Mouse (Mus musculus): ENCODE measurements around the gene Tktl2. TPM values are rescaled to one million over a fixed set of nuclear protein-coding genes. Genes with fewer than 3 reads are reported as not detected.

Tktl2 gene
- not detected in 2 replicates for polyA plus RNA-seq (2011; ENCODE audit: insufficient read length, low read depth, missing spikeins)

GRCm38 (mm10) chr8:66511537-66511936 lies at the start of gene Tktl2:
Gene Tktl2, plus strand, starts transcription at chr8:66511756.
- TF ChIP-seq POLR2A (IDR thresholded peaks at IDR 0.05; ENCODE audit: low read depth, low read length) (no peak), CTCF (IDR thresholded peaks at IDR 0.05; ENCODE audit: borderline replicate concordance, insufficient read depth, low read length) (no peak)

GRCm38 (mm10) chr8:66469821-66470220 lies 41.7 kb upstream of the Tktl2 start:
- Histone ChIP-seq H3K27ac (ENCODE audit: insufficient read depth, low read length) (no peak overlapping the region), H3K4me3 (ENCODE audit: insufficient read depth, low read length) (no peak overlapping the region), H3K4me1 (ENCODE audit: control insufficient read depth, insufficient read depth, low read length) (no peaks in the 10 kb centered on the region)
- TF ChIP-seq CTCF (IDR thresholded peaks at IDR 0.05; ENCODE audit: borderline replicate concordance, insufficient read depth, low read length), result no peak
- no peak for TF ChIP-seq POLR2A (IDR thresholded peaks at IDR 0.05; ENCODE audit: low read depth, low read length)

More at GRCm38 (mm10) chr8:66511537-66511936, at the start of gene Tktl2:
- Histone ChIP-seq H3K4me1 (ENCODE audit: control insufficient read depth, insufficient read depth, low read length) (no peaks in the 10 kb centered on the region), H3K4me3 (ENCODE audit: insufficient read depth, low read length) (no peak within 1 kb of the TSS), H3K27ac (ENCODE audit: insufficient read depth, low read length) (no peak within 1 kb of the TSS)

- Histone ChIP-seq H3K4me1 (ENCODE audit: control insufficient read depth, insufficient read depth, low read length) (no peaks in the 10 kb centered on the region), H3K27ac (ENCODE audit: insufficient read depth, low read length) (no peak overlapping the region), H3K4me3 (ENCODE audit: insufficient read depth, low read length) (no peak overlapping the region)
- TF ChIP-seq POLR2A (IDR thresholded peaks at IDR 0.05; ENCODE audit: low read depth, low read length) (no peak), CTCF (IDR thresholded peaks at IDR 0.05; ENCODE audit: borderline replicate concordance, insufficient read depth, low read length) (no peak)
These were observed 34.7 kb upstream of the Tktl2 start for GRCm38 (mm10) chr8:66476880-66477279.

GRCm38 (mm10) chr8:66486084-66486763 lies 25.3 kb upstream of the Tktl2 start, which contains the start of gene Tma16:
Gene Tma16, minus strand, starts transcription at chr8:66486530.
- no peaks in the 10 kb centered on the region; the same call in 1 of the 2 replicates for H3K4me1 ChIP-seq (ENCODE audit: control insufficient read depth, insufficient read depth, low read length)
- TF ChIP-seq CTCF (IDR thresholded peaks at IDR 0.05; ENCODE audit: borderline replicate concordance, insufficient read depth, low read length), result no peak
- TF ChIP-seq POLR2A (IDR thresholded peaks at IDR 0.05; ENCODE audit: low read depth, low read length), result no peak; the same call in none of the 2 replicates
- H3K4me3 ChIP-seq (ENCODE audit: insufficient read depth, low read length), result peak within 1 kb of the TSS; percentile 91
- H3K27ac ChIP-seq (ENCODE audit: insufficient read depth, low read length), result no peak within 1 kb of the TSS

GRCm38 (mm10) chr8:66488556-66488955 lies 23.0 kb upstream of the Tktl2 start:
- no peak for TF ChIP-seq CTCF (IDR thresholded peaks at IDR 0.05; ENCODE audit: borderline replicate concordance, insufficient read depth, low read length)
- TF ChIP-seq POLR2A (IDR thresholded peaks at IDR 0.05; ENCODE audit: low read depth, low read length), result no peak
- H3K4me3 ChIP-seq (ENCODE audit: insufficient read depth, low read length), result no peak overlapping the region
- no peaks in the 10 kb centered on the region; the same call in 1 of the 2 replicates for H3K4me1 ChIP-seq (ENCODE audit: control insufficient read depth, insufficient read depth, low read length)
- no peak overlapping the region for H3K27ac ChIP-seq (ENCODE audit: insufficient read depth, low read length)

- H3K4me3 ChIP-seq (ENCODE audit: insufficient read depth, low read length), result no peak overlapping the region
- no peak overlapping the region for H3K27ac ChIP-seq (ENCODE audit: insufficient read depth, low read length)
- TF ChIP-seq CTCF (IDR thresholded peaks at IDR 0.05; ENCODE audit: borderline replicate concordance, insufficient read depth, low read length) (no peak), POLR2A (IDR thresholded peaks at IDR 0.05; ENCODE audit: low read depth, low read length) (no peak)
- H3K4me1 ChIP-seq (ENCODE audit: control insufficient read depth, insufficient read depth, low read length), result no peaks in the 10 kb centered on the region
These were observed 20.9 kb upstream of the Tktl2 start for GRCm38 (mm10) chr8:66490624-66491023.

- Histone ChIP-seq H3K4me3 (ENCODE audit: insufficient read depth, low read length) (no peak overlapping the region), H3K4me1 (ENCODE audit: control insufficient read depth, insufficient read depth, low read length) (no peaks in the 10 kb centered on the region), H3K27ac (ENCODE audit: insufficient read depth, low read length) (no peak overlapping the region)
- TF ChIP-seq CTCF (IDR thresholded peaks at IDR 0.05; ENCODE audit: borderline replicate concordance, insufficient read depth, low read length) (no peak), POLR2A (IDR thresholded peaks at IDR 0.05; ENCODE audit: low read depth, low read length) (no peak)
These were observed 17.1 kb upstream of the Tktl2 start for GRCm38 (mm10) chr8:66494496-66494895.

- no peak for TF ChIP-seq POLR2A (IDR thresholded peaks at IDR 0.05; ENCODE audit: low read depth, low read length)
- TF ChIP-seq CTCF (IDR thresholded peaks at IDR 0.05; ENCODE audit: borderline replicate concordance, insufficient read depth, low read length), result peak; percentile 72; the same call in 1 of the 2 replicates
- no peak overlapping the region for H3K27ac ChIP-seq (ENCODE audit: insufficient read depth, low read length)
- no peak overlapping the region for H3K4me3 ChIP-seq (ENCODE audit: insufficient read depth, low read length)
- no peaks in the 10 kb centered on the region for H3K4me1 ChIP-seq (ENCODE audit: control insufficient read depth, insufficient read depth, low read length)
These were observed 15.8 kb upstream of the Tktl2 start for GRCm38 (mm10) chr8:66495726-66496125.

- TF ChIP-seq POLR2A (IDR thresholded peaks at IDR 0.05; ENCODE audit: low read depth, low read length) (no peak), CTCF (IDR thresholded peaks at IDR 0.05; ENCODE audit: borderline replicate concordance, insufficient read depth, low read length) (no peak)
- H3K4me3 ChIP-seq (ENCODE audit: insufficient read depth, low read length), result no peak overlapping the region
- H3K4me1 ChIP-seq (ENCODE audit: control insufficient read depth, insufficient read depth, low read length), result no peaks in the 10 kb centered on the region
- H3K27ac ChIP-seq (ENCODE audit: insufficient read depth, low read length), result no peak overlapping the region
These were observed 14.5 kb upstream of the Tktl2 start for GRCm38 (mm10) chr8:66496998-66497577.

- no peak overlapping the region for H3K27ac ChIP-seq (ENCODE audit: insufficient read depth, low read length)
- TF ChIP-seq CTCF (IDR thresholded peaks at IDR 0.05; ENCODE audit: borderline replicate concordance, insufficient read depth, low read length) (no peak), POLR2A (IDR thresholded peaks at IDR 0.05; ENCODE audit: low read depth, low read length) (no peak)
- no peak overlapping the region for H3K4me3 ChIP-seq (ENCODE audit: insufficient read depth, low read length)
- H3K4me1 ChIP-seq (ENCODE audit: control insufficient read depth, insufficient read depth, low read length), result no peaks in the 10 kb centered on the region
These were observed 8.2 kb upstream of the Tktl2 start for GRCm38 (mm10) chr8:66503381-66503780.
